Mouse (Mus musculus): ENCODE measurements around the gene Kdm4a. TPM values are rescaled to one million over a fixed set of nuclear protein-coding genes. Genes with fewer than 3 reads are reported as not detected.

Gene Kdm4a
- polyA plus RNA-seq (2015; fragmentation: Nextera tagmentation; extraction: Ambion mirVana), result 7.0 and 7.2 TPM in 2 replicates

- TF ChIP-seq CTCF (IDR thresholded peaks at IDR 0.05; ENCODE audit: low read depth) (no peak), EP300 (IDR thresholded peaks at IDR 0.05; ENCODE audit: low read depth) (peak; percentile 64)
- peaks cover 26% of the 10 kb centered on the region for H3K36me3 ChIP-seq (replicated peaks; ENCODE audit: insufficient read depth, low read length)
- H3K9me3 ChIP-seq (ENCODE audit: low read length), result no peaks in the 10 kb centered on the region
- H3K4me1 ChIP-seq (ENCODE audit: insufficient read depth), result peaks cover 15% of the 10 kb centered on the region
- peak within 1 kb of the TSS; percentile 84 for H3K4me2 ChIP-seq (ENCODE audit: low read depth, low read length)
- peak; percentile 93 for DNase-seq
- peak within 1 kb of the TSS; percentile 79 for H3K4me3 ChIP-seq (ENCODE audit: low read depth, low read length)
- no peaks in the 10 kb centered on the region for H3K27me3 ChIP-seq (ENCODE audit: insufficient read depth, low read length)
- peak within 1 kb of the TSS; percentile 89 for H3K9ac ChIP-seq (replicated peaks)
- peak within 1 kb of the TSS; percentile 87 for H3K27ac ChIP-seq (ENCODE audit: low read depth)
- WGBS (ENCODE audit: insufficient replicate concordance), result under 1% methylated on average over 38 of the region's 38 CpGs
- ATAC-seq, result peak; percentile 99
Observed at GRCm38 (mm10) chr4:118179467-118180300, at the start of gene Kdm4a. Kdm4a (minus strand) TSS chr4:118180043.

GRCm38 (mm10) chr4:118229035-118229770, 49.4 kb upstream of the Kdm4a start:
- no peak overlapping the region for H3K9ac ChIP-seq (replicated peaks)
- no peak overlapping the region for H3K27ac ChIP-seq (ENCODE audit: low read depth)
- no peaks in the 10 kb centered on the region for H3K27me3 ChIP-seq (ENCODE audit: insufficient read depth, low read length)
- no peaks in the 10 kb centered on the region for H3K4me1 ChIP-seq (ENCODE audit: insufficient read depth)
- ATAC-seq, result no peak
- TF ChIP-seq EP300 (IDR thresholded peaks at IDR 0.05; ENCODE audit: low read depth), result no peak
- TF ChIP-seq CTCF (IDR thresholded peaks at IDR 0.05; ENCODE audit: low read depth), result no peak
- no peak overlapping the region for H3K4me2 ChIP-seq (ENCODE audit: low read depth, low read length)
- 64% methylated on average over 6 of the region's 6 CpGs for WGBS (ENCODE audit: insufficient replicate concordance)
- H3K9me3 ChIP-seq (ENCODE audit: low read length), result no peaks in the 10 kb centered on the region
- no peak overlapping the region for H3K4me3 ChIP-seq (ENCODE audit: low read depth, low read length)
- peaks cover 5% of the 10 kb centered on the region; the same call in 1 of the 2 replicates for H3K36me3 ChIP-seq (replicated peaks; ENCODE audit: insufficient read depth, low read length)
- DNase-seq, result no peak

GRCm38 (mm10) chr4:118227398-118227797, 47.6 kb upstream of the Kdm4a start:
- H3K27ac ChIP-seq (ENCODE audit: low read depth), result no peak overlapping the region; the same call in 1 of the 2 replicates
- H3K36me3 ChIP-seq (replicated peaks; ENCODE audit: insufficient read depth, low read length), result peaks cover 15% of the 10 kb centered on the region; the same call in 1 of the 2 replicates
- ATAC-seq, result peak; percentile 84
- peak; percentile 45 for DNase-seq
- no peak overlapping the region for H3K4me2 ChIP-seq (ENCODE audit: low read depth, low read length)
- H3K9me3 ChIP-seq (ENCODE audit: low read length), result no peaks in the 10 kb centered on the region
- H3K27me3 ChIP-seq (ENCODE audit: insufficient read depth, low read length), result no peaks in the 10 kb centered on the region
- no peak for TF ChIP-seq CTCF (IDR thresholded peaks at IDR 0.05; ENCODE audit: low read depth)
- TF ChIP-seq EP300 (IDR thresholded peaks at IDR 0.05; ENCODE audit: low read depth), result 0 out of 2 replicates have a peak, but pooled peaks have one; percentile 25
- no peaks in the 10 kb centered on the region for H3K4me1 ChIP-seq (ENCODE audit: insufficient read depth)
- no peak overlapping the region; the same call in 1 of the 2 replicates for H3K9ac ChIP-seq (replicated peaks)
- no peak overlapping the region for H3K4me3 ChIP-seq (ENCODE audit: low read depth, low read length)
- 60% methylated on average over 12 of the region's 12 CpGs for WGBS (ENCODE audit: insufficient replicate concordance)

- WGBS (ENCODE audit: insufficient replicate concordance), result 56% methylated on average over 7 of the region's 7 CpGs
- TF ChIP-seq CTCF (IDR thresholded peaks at IDR 0.05; ENCODE audit: low read depth) (no peak), EP300 (IDR thresholded peaks at IDR 0.05; ENCODE audit: low read depth) (no peak)
- ATAC-seq (no peak), DNase-seq (no peak)
- H3K27me3 ChIP-seq (ENCODE audit: insufficient read depth, low read length), result no peaks in the 10 kb centered on the region
- H3K9ac ChIP-seq (replicated peaks), result no peak overlapping the region
- no peak overlapping the region for H3K4me2 ChIP-seq (ENCODE audit: low read depth, low read length)
- H3K27ac ChIP-seq (ENCODE audit: low read depth), result no peak overlapping the region
- no peak overlapping the region for H3K4me3 ChIP-seq (ENCODE audit: low read depth, low read length)
- H3K4me1 ChIP-seq (ENCODE audit: insufficient read depth), result peaks cover 3% of the 10 kb centered on the region; the same call in 1 of the 2 replicates
- H3K36me3 ChIP-seq (replicated peaks; ENCODE audit: insufficient read depth, low read length), result peaks cover 15% of the 10 kb centered on the region
- no peaks in the 10 kb centered on the region for H3K9me3 ChIP-seq (ENCODE audit: low read length)
Observed at GRCm38 (mm10) chr4:118221261-118221660, 41.4 kb upstream of the Kdm4a start.

DNA sequence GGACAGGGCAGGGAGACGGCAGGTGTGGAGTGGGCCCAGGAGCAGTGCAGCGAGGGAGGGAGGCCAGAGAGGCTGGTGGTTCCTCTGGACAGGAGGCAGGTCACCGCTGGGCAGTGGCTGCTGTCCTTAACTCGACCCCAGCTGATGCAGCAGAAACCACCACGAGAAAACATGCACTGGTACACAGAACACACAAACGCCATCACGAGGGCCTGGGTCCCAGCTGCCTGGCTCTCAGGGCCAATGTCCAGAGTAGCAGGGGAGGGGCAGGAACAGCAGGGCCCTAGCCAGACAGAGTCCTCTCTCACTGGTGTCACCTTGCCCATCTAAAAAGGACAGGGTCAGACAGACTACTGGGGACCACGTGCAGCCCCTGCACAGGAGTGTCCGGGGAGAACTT, 40.9 kb upstream of the Kdm4a start:
- DNase-seq (no peak), ATAC-seq (no peak)
- TF ChIP-seq EP300 (IDR thresholded peaks at IDR 0.05; ENCODE audit: low read depth) (no peak), CTCF (IDR thresholded peaks at IDR 0.05; ENCODE audit: low read depth) (no peak)
- WGBS (ENCODE audit: insufficient replicate concordance), result 70% methylated on average over 9 of the region's 9 CpGs
- Histone ChIP-seq H3K27me3 (ENCODE audit: insufficient read depth, low read length) (no peaks in the 10 kb centered on the region), H3K9me3 (ENCODE audit: low read length) (no peaks in the 10 kb centered on the region), H3K4me2 (ENCODE audit: low read depth, low read length) (no peak overlapping the region), H3K27ac (ENCODE audit: low read depth) (no peak overlapping the region), H3K36me3 (replicated peaks; ENCODE audit: insufficient read depth, low read length) (peaks cover 16% of the 10 kb centered on the region), H3K4me1 (ENCODE audit: insufficient read depth) (peaks cover 3% of the 10 kb centered on the region; the same call in 1 of the 2 replicates), H3K4me3 (ENCODE audit: low read depth, low read length) (no peak overlapping the region), H3K9ac (replicated peaks) (no peak overlapping the region)

DNA sequence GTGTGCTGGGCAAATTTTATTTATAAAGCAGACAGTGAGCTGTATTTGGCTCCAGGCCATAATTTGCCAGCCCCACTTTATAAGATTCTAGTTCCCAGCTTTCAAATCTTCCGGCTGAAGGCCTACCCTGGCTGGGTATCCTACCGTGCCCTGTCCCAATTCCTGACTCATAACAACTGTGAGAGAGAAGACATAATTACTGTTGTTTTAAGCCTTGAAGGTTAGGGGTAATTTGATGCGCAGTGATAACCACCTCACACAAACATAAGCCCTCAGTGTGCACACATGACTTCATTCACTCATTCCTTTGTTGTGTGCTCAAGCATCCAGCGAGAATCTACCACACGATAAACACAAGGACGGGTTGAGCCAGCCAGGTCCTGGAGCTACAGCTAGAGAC, 39.6 kb upstream of the Kdm4a start:
- H3K9me3 ChIP-seq (ENCODE audit: low read length), result no peaks in the 10 kb centered on the region
- no peak overlapping the region for H3K27ac ChIP-seq (ENCODE audit: low read depth)
- WGBS (ENCODE audit: insufficient replicate concordance), result 87% methylated on average over 6 of the region's 6 CpGs
- DNase-seq, result no peak
- TF ChIP-seq CTCF (IDR thresholded peaks at IDR 0.05; ENCODE audit: low read depth) (no peak), EP300 (IDR thresholded peaks at IDR 0.05; ENCODE audit: low read depth) (no peak)
- H3K9ac ChIP-seq (replicated peaks), result no peak overlapping the region
- no peak overlapping the region for H3K4me2 ChIP-seq (ENCODE audit: low read depth, low read length)
- peaks cover 3% of the 10 kb centered on the region; the same call in 1 of the 2 replicates for H3K4me1 ChIP-seq (ENCODE audit: insufficient read depth)
- ATAC-seq, result no peak
- no peak overlapping the region for H3K4me3 ChIP-seq (ENCODE audit: low read depth, low read length)
- peaks cover 19% of the 10 kb centered on the region for H3K36me3 ChIP-seq (replicated peaks; ENCODE audit: insufficient read depth, low read length)
- no peaks in the 10 kb centered on the region for H3K27me3 ChIP-seq (ENCODE audit: insufficient read depth, low read length)
